Mouse (Mus musculus) megakaryocyte, embryonic 14.5 days (primary cell): ENCODE measurements around the gene Insig2. TPM values are rescaled to one million over a fixed set of nuclear protein-coding genes. Genes with fewer than 3 reads are reported as not detected.

Experiments used
- H3K27me3 ChIP-seq: replicated peaks from 2 replicates; pipeline ENCODE3; 2012; ENCODE audit warnings: inconsistent platforms
- H3K36me3 ChIP-seq: replicated peaks from 2 replicates; pipeline ENCODE3; 2012; ENCODE audit warnings: low read length, inconsistent platforms, mixed read lengths
- H3K4me1 ChIP-seq: 2 replicates; pipeline ENCODE4 v1.6.1; 2012; ENCODE audit warnings: inconsistent platforms
- H3K4me3 ChIP-seq: replicated peaks from 2 replicates; pipeline ENCODE3; 2012; ENCODE audit warnings: moderate library complexity, mild to moderate bottlenecking, inconsistent platforms
- H3K9me3 ChIP-seq: 2 replicates; pipeline ENCODE4 v1.6.1; 2012; ENCODE audit warnings: inconsistent platforms
- FLI1 ChIP-seq: IDR thresholded peaks from 2 replicates; pipeline ENCODE4 v1.6.1; 2012; ENCODE audit warnings: low read length, inconsistent platforms, mixed read lengths
- GATA1 ChIP-seq: IDR thresholded peaks from 3 replicates; pipeline ENCODE4 v1.6.1; 2012; ENCODE audit warnings: mixed read lengths, low read length, inconsistent platforms, borderline replicate concordance
- polyA plus RNA-seq: library from polyadenylated mRNA; stranded (reverse); fragments of >175 nt; gene quantifications from 2 replicates; pipeline ENCODE4 v1.2.3, GENCODE M21; 2012; ENCODE audit warnings: low replicate concordance; ENCODE audit not compliant: insufficient read depth

Insig2 gene
- polyA plus RNA-seq = 4.7 and 10.1 TPM in 2 replicates

- H3K9me3 ChIP-seq = 0 out of 2 replicates have a peak, but pooled peaks cover 6% of the 10 kb centered on the region
- no peaks in the 10 kb centered on the region for H3K27me3 ChIP-seq
- H3K4me3 ChIP-seq = no peak within 1 kb of the TSS
- TF ChIP-seq FLI1 = no peak
- TF ChIP-seq GATA1 = no peak
- H3K36me3 ChIP-seq = peaks cover 21% of the 10 kb centered on the region
- H3K4me1 ChIP-seq = peaks cover 5% of the 10 kb centered on the region
Observed at GRCm38 (mm10) chr1:121332485-121332884, at the start of gene Insig2. Gene Insig2, minus strand, starts transcription at chr1:121332589.

GRCm38 (mm10) chr1:121381562-121381961 is 49.2 kb upstream of the Insig2 start:
- H3K4me3 ChIP-seq = no peak overlapping the region
- H3K9me3 ChIP-seq = peaks cover 17% of the 10 kb centered on the region
- H3K4me1 ChIP-seq = no peaks in the 10 kb centered on the region
- H3K27me3 ChIP-seq = peaks cover 2% of the 10 kb centered on the region
- no peak for TF ChIP-seq FLI1
- no peaks in the 10 kb centered on the region for H3K36me3 ChIP-seq

GRCm38 (mm10) chr1:121380033-121380432 is 47.6 kb upstream of the Insig2 start:
- TF ChIP-seq FLI1 (no peak), GATA1 (no peak)
- H3K27me3 ChIP-seq = peaks cover 2% of the 10 kb centered on the region
- H3K9me3 ChIP-seq = peaks cover 17% of the 10 kb centered on the region
- no peak overlapping the region for H3K4me3 ChIP-seq
- H3K36me3 ChIP-seq = no peaks in the 10 kb centered on the region
- H3K4me1 ChIP-seq = no peaks in the 10 kb centered on the region

- H3K9me3 ChIP-seq = peaks cover 17% of the 10 kb centered on the region
- TF ChIP-seq GATA1 (no peak), FLI1 (no peak)
- no peaks in the 10 kb centered on the region for H3K36me3 ChIP-seq
- H3K27me3 ChIP-seq = peaks cover 2% of the 10 kb centered on the region
- no peak overlapping the region for H3K4me3 ChIP-seq
- H3K4me1 ChIP-seq = no peaks in the 10 kb centered on the region
Observed at GRCm38 (mm10) chr1:121377901-121378300, 45.5 kb upstream of the Insig2 start.

- TF ChIP-seq GATA1 = no peak
- TF ChIP-seq FLI1 = no peak
- Histone ChIP-seq H3K9me3 (peaks cover 17% of the 10 kb centered on the region), H3K4me1 (no peaks in the 10 kb centered on the region), H3K36me3 (no peaks in the 10 kb centered on the region), H3K27me3 (peaks cover 2% of the 10 kb centered on the region), H3K4me3 (no peak overlapping the region)
Observed at GRCm38 (mm10) chr1:121377410-121377809, 45.0 kb upstream of the Insig2 start.

GRCm38 (mm10) chr1:121373631-121374030 is 41.2 kb upstream of the Insig2 start:
- Histone ChIP-seq H3K27me3 (no peaks in the 10 kb centered on the region), H3K36me3 (no peaks in the 10 kb centered on the region), H3K9me3 (peaks cover 9% of the 10 kb centered on the region), H3K4me3 (no peak overlapping the region), H3K4me1 (no peaks in the 10 kb centered on the region)
- TF ChIP-seq FLI1 (no peak), GATA1 (no peak)

GRCm38 (mm10) chr1:121372656-121373055 is 40.3 kb upstream of the Insig2 start:
- no peaks in the 10 kb centered on the region for H3K36me3 ChIP-seq
- H3K27me3 ChIP-seq = no peaks in the 10 kb centered on the region
- TF ChIP-seq GATA1 (no peak), FLI1 (no peak)
- no peaks in the 10 kb centered on the region for H3K9me3 ChIP-seq
- H3K4me1 ChIP-seq = no peaks in the 10 kb centered on the region
- no peak overlapping the region for H3K4me3 ChIP-seq

GRCm38 (mm10) chr1:121371449-121371848 is 39.1 kb upstream of the Insig2 start:
- no peaks in the 10 kb centered on the region for H3K27me3 ChIP-seq
- no peak overlapping the region for H3K4me3 ChIP-seq
- H3K4me1 ChIP-seq = no peaks in the 10 kb centered on the region
- H3K9me3 ChIP-seq = no peaks in the 10 kb centered on the region
- TF ChIP-seq FLI1 (no peak), GATA1 (no peak)
- no peaks in the 10 kb centered on the region for H3K36me3 ChIP-seq

GRCm38 (mm10) chr1:121367257-121367656 is 34.9 kb upstream of the Insig2 start:
- Histone ChIP-seq H3K4me3 (no peak overlapping the region), H3K27me3 (no peaks in the 10 kb centered on the region), H3K4me1 (no peaks in the 10 kb centered on the region), H3K36me3 (no peaks in the 10 kb centered on the region), H3K9me3 (peaks cover 13% of the 10 kb centered on the region; the same call in 1 of the 2 replicates)
- no peak for TF ChIP-seq FLI1
- no peak for TF ChIP-seq GATA1

GRCm38 (mm10) chr1:121360561-121360960 is 28.2 kb upstream of the Insig2 start:
- no peaks in the 10 kb centered on the region for H3K27me3 ChIP-seq
- no peaks in the 10 kb centered on the region for H3K4me1 ChIP-seq
- no peaks in the 10 kb centered on the region for H3K36me3 ChIP-seq
- H3K4me3 ChIP-seq = no peak overlapping the region
- TF ChIP-seq GATA1 (no peak), FLI1 (no peak)
- H3K9me3 ChIP-seq = peaks cover 13% of the 10 kb centered on the region; the same call in 1 of the 2 replicates

- no peaks in the 10 kb centered on the region for H3K27me3 ChIP-seq
- no peak for TF ChIP-seq FLI1
- TF ChIP-seq GATA1 = no peak
Observed at GRCm38 (mm10) chr1:121359680-121360079, 27.3 kb upstream of the Insig2 start.

More at GRCm38 (mm10) chr1:121359680-121360079, 27.3 kb upstream of the Insig2 start:
- Histone ChIP-seq H3K4me1 (no peaks in the 10 kb centered on the region), H3K9me3 (0 out of 2 replicates have a peak, but pooled peaks cover 5% of the 10 kb centered on the region), H3K36me3 (no peaks in the 10 kb centered on the region), H3K4me3 (no peak overlapping the region)
